Mouse (Mus musculus): Measurements from ENCODE around the gene Ramp2.

DNA sequence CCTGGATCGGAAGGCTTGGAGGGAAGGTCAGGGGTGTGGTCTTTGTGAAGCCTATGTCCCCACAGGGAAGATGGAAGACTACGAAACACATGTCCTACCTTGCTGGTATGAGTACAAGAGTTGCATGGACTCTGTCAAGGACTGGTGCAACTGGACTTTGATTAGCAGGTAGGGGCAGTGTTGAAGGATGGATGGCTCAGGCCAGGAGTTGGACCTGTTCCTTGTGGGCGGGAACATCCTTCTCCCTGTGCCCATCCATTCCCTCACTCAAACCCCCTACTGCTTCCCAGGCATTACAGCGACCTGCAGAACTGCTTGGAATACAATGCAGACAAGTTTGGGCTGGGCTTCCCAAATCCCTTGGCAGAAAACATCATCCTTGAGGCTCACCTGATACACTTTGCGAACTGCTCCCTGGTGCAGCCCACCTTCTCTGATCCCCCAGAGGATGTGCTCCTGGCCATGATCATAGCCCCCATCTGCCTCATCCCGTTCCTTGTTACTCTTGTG lies 1.7 kb downstream of the Ramp2 start:
- TF ChIP-seq CTCF (IDR thresholded peaks at IDR 0.05; ENCODE audit: extremely low read depth, insufficient read length, insufficient replicate concordance, low read depth, low read length) = no peak
- no peak for TF ChIP-seq POLR2A (IDR thresholded peaks at IDR 0.05; ENCODE audit: low read depth, low read length)
